Mouse (Mus musculus) kidney, adult 2 months (tissue): ENCODE data around the gene Orai3.

Experiments
- CTCF ChIP-seq: fragments of 200-500 bp; conservative IDR thresholded peaks from 2 replicates; pipeline ENCODE4 v1.5.1; 2011; ENCODE audit warnings: low read depth, mild to moderate bottlenecking, control low read depth, low read length, moderate library complexity, mixed read lengths; ENCODE audit not compliant: insufficient read depth, insufficient read length
- POLR2A ChIP-seq: fragments of 200-500 bp; IDR thresholded peaks from one replicate; pipeline ENCODE4 v1.6.1; 2011; ENCODE audit warnings: low read depth, low read length, control low read depth

DNA sequence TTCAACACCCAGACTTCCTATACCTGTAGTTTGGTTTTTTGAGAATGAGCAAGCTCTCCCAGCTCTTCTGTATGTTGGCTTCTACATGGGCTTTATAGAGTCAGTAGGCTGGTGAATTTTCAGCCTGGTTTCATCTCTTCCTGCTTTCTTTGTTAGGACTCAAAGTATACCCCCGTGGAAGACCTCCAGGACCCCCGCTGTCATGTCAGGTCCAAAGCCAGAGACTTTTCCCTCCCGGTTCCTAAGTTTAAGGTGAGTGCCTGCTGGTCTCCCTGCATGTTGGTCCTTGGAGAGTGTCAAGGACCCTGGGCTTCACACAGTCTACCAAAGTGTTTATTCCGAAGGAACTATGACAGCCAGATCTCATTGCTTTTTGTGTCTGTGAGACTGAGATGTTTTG is 8.7 kb downstream of the Orai3 start:
- TF ChIP-seq CTCF (no peak), POLR2A (no peak)
